35 mouse cellular contexts compared by ENCODE assay signal in genomic region chr14:94123575-94123974, GRCm38 (mm10).
"Had no signal": no experiment of that assay in that cellular context is flagged by ENCODE, and none has a peak within 500 bp of the region (broad histone marks: within the 10 kb centered on the region; RNA-seq: fewer than 3 reads in every experiment).

No protein-coding gene starts in this region.

- DNase-seq: heart, adult 18-20 months; heart, adult 2 months; heart, postnatal 10 days; heart, postnatal 14 days; heart, postnatal 36 days; heart, postnatal 4 days; kidney, adult 18-20 months; kidney, adult 2 months; kidney, adult 8-10 months; kidney, adult 9 months; kidney, postnatal 10 days; kidney, postnatal 14 days; kidney, postnatal 25 days; kidney, postnatal 4 days; layer of hippocampus, adult 9-11 months; layer of hippocampus, postnatal 36 days had no signal

- H3K4me3 ChIP-seq: heart, adult 2 months; heart, embryonic 10.5 days; heart, embryonic 12.5 days; heart, embryonic 13.5 days; heart, embryonic 15.5 days; hindbrain, embryonic 10.5 days; hindbrain, embryonic 12.5 days; hindbrain, embryonic 13.5 days; hindbrain, embryonic 15.5 days; intestine, embryonic 15.5 days; kidney, embryonic 15.5 days; layer of hippocampus, adult 2 months; left cerebral cortex, adult 2 months had no signal

- H3K9ac ChIP-seq: heart, embryonic 12.5 days; heart, embryonic 13.5 days; heart, embryonic 15.5 days; hindbrain, embryonic 12.5 days; hindbrain, embryonic 13.5 days; hindbrain, embryonic 14.5 days; hindbrain, embryonic 15.5 days; intestine, embryonic 15.5 days; kidney, embryonic 15.5 days had no signal

- H3K9me3 ChIP-seq: heart, embryonic 10.5 days; heart, embryonic 12.5 days; heart, embryonic 13.5 days; heart, embryonic 15.5 days; hindbrain, embryonic 10.5 days; hindbrain, embryonic 12.5 days; hindbrain, embryonic 13.5 days; hindbrain, embryonic 15.5 days; intestine, embryonic 15.5 days; kidney, embryonic 15.5 days had no signal

- ATAC-seq: hindbrain, embryonic 16.5 days; hindbrain, postnatal 0 days; inflammation-experienced regulatory T-cells, adult 6 months; intestine, embryonic 15.5 days; intestine, embryonic 16.5 days; intestine, postnatal 0 days had no signal

- H3K36me3 ChIP-seq: heart, embryonic 10.5 days; heart, embryonic 12.5 days; heart, embryonic 13.5 days; heart, embryonic 15.5 days; hindbrain, embryonic 10.5 days; hindbrain, embryonic 12.5 days; hindbrain, embryonic 13.5 days; hindbrain, embryonic 15.5 days; intestine, embryonic 15.5 days; kidney, embryonic 15.5 days had no signal

- H3K4me2 ChIP-seq: heart, embryonic 11.5 days; heart, embryonic 12.5 days; heart, embryonic 13.5 days; heart, embryonic 15.5 days; hindbrain, embryonic 12.5 days; hindbrain, embryonic 13.5 days; hindbrain, embryonic 14.5 days; hindbrain, embryonic 15.5 days; intestine, embryonic 15.5 days; kidney, embryonic 15.5 days had no signal

- H3K27me3 ChIP-seq: heart, embryonic 12.5 days; heart, embryonic 13.5 days; heart, embryonic 15.5 days; hindbrain, embryonic 12.5 days; hindbrain, embryonic 13.5 days; hindbrain, embryonic 15.5 days; intestine, embryonic 15.5 days had no signal

- H3K4me1 ChIP-seq: heart, embryonic 10.5 days; heart, embryonic 12.5 days; heart, embryonic 13.5 days; heart, embryonic 15.5 days; hindbrain, embryonic 10.5 days; hindbrain, embryonic 12.5 days; hindbrain, embryonic 13.5 days; hindbrain, embryonic 15.5 days; intestine, embryonic 15.5 days; kidney, embryonic 15.5 days had no signal

- H3K27ac ChIP-seq: heart, adult 2 months; heart, embryonic 10.5 days; heart, embryonic 13.5 days; heart, embryonic 15.5 days; hindbrain, embryonic 10.5 days; hindbrain, embryonic 12.5 days; hindbrain, embryonic 13.5 days; hindbrain, embryonic 14.5 days; hindbrain, embryonic 15.5 days; hindbrain, postnatal 0 days; intestine, embryonic 15.5 days; kidney, embryonic 15.5 days; layer of hippocampus, adult 2 months; left cerebral cortex, adult 2 months had no signal
